In the genomic region with DNA sequence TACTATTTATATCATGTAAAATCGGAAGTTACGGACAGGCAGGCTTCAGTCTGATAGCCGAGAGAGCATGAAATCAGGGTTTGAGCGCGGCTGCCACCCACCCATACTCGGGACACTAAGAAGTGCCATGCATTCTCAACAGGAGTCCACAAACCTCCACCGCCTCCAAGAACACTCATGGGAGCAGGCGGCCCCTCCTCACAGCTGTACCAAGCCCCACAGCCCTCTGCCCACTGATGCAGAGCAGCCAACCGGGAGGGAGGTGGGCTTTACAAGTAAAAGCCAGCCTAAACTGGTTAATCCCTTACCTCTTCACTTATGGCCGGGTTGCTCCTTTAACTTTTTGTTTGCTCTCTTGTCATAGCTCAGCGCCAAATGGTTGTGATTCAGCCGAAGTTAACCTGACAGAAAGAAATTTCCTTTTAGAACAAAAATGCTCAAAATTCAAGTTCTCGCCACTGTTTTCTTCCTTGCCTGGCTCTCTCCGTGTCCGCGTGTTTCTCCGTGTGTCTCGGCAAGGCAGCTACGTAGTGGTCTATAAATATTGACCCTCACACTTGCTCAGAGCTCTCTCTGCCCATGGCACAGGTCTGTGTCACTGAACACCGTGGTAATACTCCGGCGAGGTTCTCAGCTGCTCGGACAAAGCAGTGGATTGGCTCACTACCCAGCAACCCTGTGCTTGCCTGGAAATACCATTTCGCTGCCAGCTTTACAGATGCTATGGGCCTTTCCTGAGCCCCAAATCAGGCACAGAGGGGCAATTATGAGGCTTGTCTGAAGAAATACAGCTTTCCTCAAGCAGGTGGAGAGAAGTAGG, we compare ENCODE assay signal across 9 mouse cellular contexts.
DNase-seq lines count a peak whose midpoint lies in the region; ATAC-seq and TF ChIP-seq lines count a peak whose summit lies in the region.
"Had no signal": no experiment of that assay in that cellular context is flagged by ENCODE, and none has a peak within 500 bp of the region (broad histone marks: within the 10 kb centered on the region; RNA-seq: fewer than 3 reads in every experiment).

No protein-coding gene starts in this region.

- H3K36me3 ChIP-seq in lung, embryonic 14.5 days (ENCODE audit: insufficient read depth) = no peaks in the 10 kb centered on the region
- H3K36me3 ChIP-seq in forebrain, postnatal 0 days (ENCODE audit: insufficient read depth) = no peaks in the 10 kb centered on the region
- H3K36me3 ChIP-seq: heart, embryonic 15.5 days had no signal

- peak; percentile 73 for ATAC-seq in lung, embryonic 14.5 days (ENCODE audit: insufficient read depth)
- ATAC-seq in forebrain, postnatal 0 days = peak; percentile 36; the same call in 1 of the 2 replicates

- H3K4me1 ChIP-seq in lung, embryonic 14.5 days (ENCODE audit: insufficient read depth) = no peaks in the 10 kb centered on the region
- H3K4me1 ChIP-seq in forebrain, postnatal 0 days (ENCODE audit: insufficient read depth) = no peaks in the 10 kb centered on the region
- H3K4me1 ChIP-seq: heart, embryonic 15.5 days had no signal

- no peak overlapping the region for H3K9ac ChIP-seq in lung, embryonic 14.5 days
- no peak overlapping the region for H3K9ac ChIP-seq in forebrain, postnatal 0 days
- H3K9ac ChIP-seq: heart, embryonic 15.5 days had no signal

- WGBS in lung, embryonic 14.5 days = 70% methylated on average over 24 of the region's 24 CpGs
- 61% methylated on average over 24 of the region's 24 CpGs for WGBS in forebrain, postnatal 0 days

- H3K9me3 ChIP-seq in lung, embryonic 14.5 days (ENCODE audit: low read depth, low read length) = no peaks in the 10 kb centered on the region
- no peaks in the 10 kb centered on the region for H3K9me3 ChIP-seq in forebrain, postnatal 0 days (ENCODE audit: low read length)
- H3K9me3 ChIP-seq: heart, embryonic 15.5 days had no signal

- no peaks in the 10 kb centered on the region for H3K27me3 ChIP-seq in lung, embryonic 14.5 days (ENCODE audit: insufficient read depth, low read length)
- H3K27me3 ChIP-seq in forebrain, postnatal 0 days (ENCODE audit: insufficient read depth, low read length) = no peaks in the 10 kb centered on the region
- H3K27me3 ChIP-seq: heart, embryonic 15.5 days had no signal

- intact Hi-C loops in heart, postnatal 25 days (cut with DNase I) = no loop called here
- intact Hi-C loops in heart, postnatal 14 days (cut with DNase I) = no loop called here

- no peak for TF ChIP-seq CTCF in lung, embryonic 14.5 days (IDR thresholded peaks at IDR 0.05; ENCODE audit: low read depth)
- TF ChIP-seq CTCF in forebrain, postnatal 0 days (IDR thresholded peaks at IDR 0.05; ENCODE audit: low read depth) = no peak

- peak; percentile 23 for DNase-seq in lung, embryonic 14.5 days
- DNase-seq in lung, postnatal 25 days (ENCODE audit: low spot score) = no peak
- no peak for DNase-seq in forebrain, postnatal 0 days
- DNase-seq in kidney, postnatal 10 days = peak; percentile 35
- DNase-seq in retina, embryonic 14.5 days (ENCODE audit: low spot score) = peak; percentile 49
- no peak for DNase-seq in ovary, postnatal 10 days (ENCODE audit: low spot score)
- DNase-seq in heart, postnatal 25 days (ENCODE audit: low spot score) = no peak
- no peak for DNase-seq in heart, postnatal 14 days

- peak overlapping the region; percentile 15; the same call in 1 of the 2 replicates for H3K4me3 ChIP-seq in lung, embryonic 14.5 days (ENCODE audit: low read depth, low read length)
- H3K4me3 ChIP-seq in forebrain, postnatal 0 days (ENCODE audit: low read depth, low read length) = no peak overlapping the region
- H3K4me3 ChIP-seq: heart, embryonic 15.5 days had no signal

- peak overlapping the region; percentile 34 for H3K4me2 ChIP-seq in lung, embryonic 14.5 days
- H3K4me2 ChIP-seq in forebrain, postnatal 0 days (ENCODE audit: low read depth) = peak overlapping the region; percentile 13; the same call in 1 of the 2 replicates
- H3K4me2 ChIP-seq: heart, embryonic 15.5 days had no signal

- H3K27ac ChIP-seq in lung, embryonic 14.5 days (ENCODE audit: low read depth) = peak overlapping the region; percentile 60
- no peak overlapping the region for H3K27ac ChIP-seq in forebrain, postnatal 0 days (ENCODE audit: low read depth, low read length)
- H3K27ac ChIP-seq: heart, embryonic 15.5 days had no signal

Comparison
In these comparisons a context has a peak if more than half of its experiments do, and no peak if none do; other contexts are left out.
1. DNase-seq: peak in lung, embryonic 14.5 days (single experiment), kidney, postnatal 10 days (single experiment) and retina, embryonic 14.5 days (single experiment); none in lung, postnatal 25 days (single experiment), forebrain, postnatal 0 days (single experiment), ovary, postnatal 10 days (single experiment), heart, postnatal 25 days (single experiment) and heart, postnatal 14 days (0 of 2).